Mouse (Mus musculus) embryonic facial prominence, embryonic 13.5 days (tissue): Measurements from ENCODE around the gene Islr. TPM values are rescaled to one million over a fixed set of nuclear protein-coding genes. Genes with fewer than 3 reads are reported as not detected.

Experiments
- ATAC-seq: fragments of 200-750 bp; cut with Nextera tagmentation; 2 replicates; pipeline ENCODE4 v1.8.0; 2017; ENCODE audit warnings: low read depth; ENCODE audit not compliant: insufficient number of reproducible peaks, insufficient read depth, low FRiP score, low TSS enrichment
- H3K27ac ChIP-seq: fragments of 300-500 bp; sonication (generic); 2 replicates; pipeline ENCODE4 v1.5.1; 2015; ENCODE audit warnings: moderate library complexity, mild to moderate bottlenecking, inconsistent platforms
- H3K27me3 ChIP-seq: fragments of 300-500 bp; sonication (generic); 2 replicates; pipeline ENCODE4 v1.6.1; 2015; ENCODE audit warnings: mild to moderate bottlenecking, inconsistent platforms
- H3K36me3 ChIP-seq: fragments of 300-500 bp; sonication (generic); 2 replicates; pipeline ENCODE4 v1.6.1; 2015; ENCODE audit warnings: mild to moderate bottlenecking, inconsistent platforms
- H3K4me1 ChIP-seq: fragments of 300-500 bp; sonication (generic); 2 replicates; pipeline ENCODE4 v1.6.1; 2015; ENCODE audit warnings: inconsistent platforms
- H3K4me2 ChIP-seq: fragments of 300-500 bp; sonication (generic); 2 replicates; pipeline ENCODE4 v1.6.1; 2015; ENCODE audit warnings: moderate library complexity, mild to moderate bottlenecking, inconsistent platforms
- H3K4me3 ChIP-seq: fragments of 300-500 bp; sonication (generic); 2 replicates; pipeline ENCODE4 v1.5.1; 2015; ENCODE audit warnings: mild to moderate bottlenecking, inconsistent platforms
- H3K9ac ChIP-seq: fragments of 300-500 bp; sonication (generic); 2 replicates; pipeline ENCODE4 v1.6.1; 2015; ENCODE audit warnings: mild to moderate bottlenecking, inconsistent platforms
- H3K9me3 ChIP-seq: fragments of 300-500 bp; sonication (generic); 2 replicates; pipeline ENCODE4 v1.6.1; 2016; ENCODE audit warnings: inconsistent platforms
- WGBS: fragments of 180-500 bp; shearing (Covaris S2); methylation state at CpG from one replicate; pipeline ENCODE4 v1.1.7; 2015; ENCODE audit warnings: mixed read lengths; 5-methylcytosine and 5-hydroxymethylcytosine counted together
- polyA plus RNA-seq: library from polyadenylated mRNA; unstranded; fragments of >200 nt; fragmentation: Nextera tagmentation; extraction: Ambion mirVana; gene quantifications from 2 replicates; pipeline ENCODE4 v1.2.1, GENCODE M21; 2015

The Islr gene
- polyA plus RNA-seq, 1 experiment from 2014 or later, result 75.6 TPM

GRCm38 (mm10) chr9:58216402-58216801, 12.3 kb upstream of the Islr start:
- Histone ChIP-seq H3K4me2 (no peak overlapping the region), H3K4me3 (no peak overlapping the region), H3K36me3 (peaks cover 16% of the 10 kb centered on the region), H3K4me1 (peaks cover 26% of the 10 kb centered on the region), H3K27ac (no peak overlapping the region), H3K9me3 (no peaks in the 10 kb centered on the region), H3K9ac (no peak overlapping the region), H3K27me3 (no peaks in the 10 kb centered on the region)
- ATAC-seq, result no peak
- 43% methylated on average over 6 of the region's 6 CpGs for WGBS

GRCm38 (mm10) chr9:58214519-58215180, 10.5 kb upstream of the Islr start:
- WGBS, result 38% methylated on average over 8 of the region's 8 CpGs
- Histone ChIP-seq H3K4me3 (no peak overlapping the region), H3K36me3 (peaks cover 4% of the 10 kb centered on the region; the same call in 1 of the 2 replicates), H3K27me3 (no peaks in the 10 kb centered on the region), H3K27ac (no peak overlapping the region), H3K9ac (no peak overlapping the region), H3K4me2 (no peak overlapping the region), H3K9me3 (no peaks in the 10 kb centered on the region), H3K4me1 (peaks cover 26% of the 10 kb centered on the region)
- no peak for ATAC-seq

GRCm38 (mm10) chr9:58213865-58214264, 9.8 kb upstream of the Islr start:
- Histone ChIP-seq H3K4me2 (no peak overlapping the region), H3K9me3 (no peaks in the 10 kb centered on the region), H3K27ac (no peak overlapping the region), H3K27me3 (no peaks in the 10 kb centered on the region), H3K36me3 (no peaks in the 10 kb centered on the region), H3K9ac (no peak overlapping the region), H3K4me3 (no peak overlapping the region), H3K4me1 (peaks cover 26% of the 10 kb centered on the region)
- no peak for ATAC-seq
- 29% methylated on average over 5 of the region's 5 CpGs for WGBS

- Histone ChIP-seq H3K4me1 (peaks cover 26% of the 10 kb centered on the region), H3K27me3 (no peaks in the 10 kb centered on the region), H3K9me3 (no peaks in the 10 kb centered on the region), H3K9ac (no peak overlapping the region), H3K36me3 (no peaks in the 10 kb centered on the region), H3K4me3 (no peak overlapping the region), H3K4me2 (no peak overlapping the region), H3K27ac (no peak overlapping the region)
- 66% methylated on average over 5 of the region's 5 CpGs for WGBS
- no peak for ATAC-seq
Measured at GRCm38 (mm10) chr9:58213377-58213776, 9.3 kb upstream of the Islr start.

GRCm38 (mm10) chr9:58210304-58210627, 6.2 kb upstream of the Islr start:
- Histone ChIP-seq H3K4me3 (no peak overlapping the region), H3K36me3 (no peaks in the 10 kb centered on the region), H3K9ac (no peak overlapping the region), H3K4me2 (no peak overlapping the region), H3K27me3 (peaks cover 10% of the 10 kb centered on the region), H3K27ac (no peak overlapping the region), H3K9me3 (no peaks in the 10 kb centered on the region), H3K4me1 (peaks cover 19% of the 10 kb centered on the region)
- 75% methylated on average over 2 of the region's 2 CpGs for WGBS
- no peak for ATAC-seq

GRCm38 (mm10) chr9:58209462-58210303, 5.6 kb upstream of the Islr start:
- H3K27me3 ChIP-seq, result peaks cover 14% of the 10 kb centered on the region
- peaks cover 13% of the 10 kb centered on the region for H3K4me1 ChIP-seq
- no peak overlapping the region for H3K4me2 ChIP-seq
- no peak overlapping the region for H3K4me3 ChIP-seq
- 72% methylated on average over 8 of the region's 8 CpGs for WGBS
- no peak overlapping the region for H3K27ac ChIP-seq
- no peaks in the 10 kb centered on the region for H3K36me3 ChIP-seq
- no peak overlapping the region for H3K9ac ChIP-seq
- ATAC-seq, result no peak
- H3K9me3 ChIP-seq, result no peaks in the 10 kb centered on the region

- no peak for ATAC-seq
- H3K36me3 ChIP-seq, result no peaks in the 10 kb centered on the region
- H3K4me3 ChIP-seq, result no peak overlapping the region
- no peak overlapping the region for H3K4me2 ChIP-seq
- H3K9ac ChIP-seq, result no peak overlapping the region
- H3K9me3 ChIP-seq, result no peaks in the 10 kb centered on the region
- WGBS, result 80% methylated on average over 7 of the region's 7 CpGs
- H3K4me1 ChIP-seq, result peaks cover 22% of the 10 kb centered on the region
- H3K27ac ChIP-seq, result no peak overlapping the region
- H3K27me3 ChIP-seq, result peaks cover 47% of the 10 kb centered on the region
Measured at GRCm38 (mm10) chr9:58206013-58206412, 1.9 kb upstream of the Islr start.

- 4% methylated on average over 18 of the region's 18 CpGs for WGBS
- Histone ChIP-seq H3K27ac (no peak overlapping the region), H3K4me3 (peak overlapping the region; percentile 34), H3K4me1 (peaks cover 36% of the 10 kb centered on the region), H3K9ac (no peak overlapping the region), H3K4me2 (peak overlapping the region; percentile 60), H3K9me3 (no peaks in the 10 kb centered on the region), H3K36me3 (no peaks in the 10 kb centered on the region), H3K27me3 (peaks cover 62% of the 10 kb centered on the region)
- no peak; the same call in 1 of the 2 replicates for ATAC-seq
Measured at GRCm38 (mm10) chr9:58204448-58205000, 418 bp upstream of the Islr start.

- H3K27ac ChIP-seq, result no peak overlapping the region
- no peak for ATAC-seq
- H3K4me3 ChIP-seq, result no peak overlapping the region
- no peaks in the 10 kb centered on the region for H3K36me3 ChIP-seq
- no peak overlapping the region for H3K9ac ChIP-seq
- H3K4me1 ChIP-seq, result peaks cover 53% of the 10 kb centered on the region
- H3K4me2 ChIP-seq, result no peak overlapping the region
- H3K9me3 ChIP-seq, result no peaks in the 10 kb centered on the region
- 5% methylated on average over 14 of the region's 14 CpGs for WGBS
- H3K27me3 ChIP-seq, result peaks cover 79% of the 10 kb centered on the region
Measured at GRCm38 (mm10) chr9:58202676-58203453, 1.2 kb downstream of the Islr start.

- under 1% methylated on average over 37 of the region's 37 CpGs for WGBS
- no peak for ATAC-seq
- Histone ChIP-seq H3K4me1 (peaks cover 61% of the 10 kb centered on the region), H3K4me2 (peak overlapping the region; percentile 53), H3K36me3 (no peaks in the 10 kb centered on the region), H3K27ac (no peak overlapping the region), H3K27me3 (peaks cover 87% of the 10 kb centered on the region), H3K9me3 (no peaks in the 10 kb centered on the region), H3K4me3 (peak overlapping the region; percentile 25), H3K9ac (no peak overlapping the region)
Measured at GRCm38 (mm10) chr9:58201861-58202549, 2.1 kb downstream of the Islr start.
